Mouse (Mus musculus) kidney, postnatal 0 days (tissue): ENCODE results near the gene Cnot1. TPM values are rescaled to one million over a fixed set of nuclear protein-coding genes. Genes with fewer than 3 reads are reported as not detected.

Source experiments
- ATAC-seq: fragments of 200-750 bp; cut with Nextera tagmentation; replicated peaks from 2 replicates; pipeline ENCODE4 v1.8.0; 2017; ENCODE audit warnings: low read depth, moderate number of reproducible peaks, moderate TSS enrichment, moderate library complexity; ENCODE audit not compliant: low FRiP score
- DNase-seq: peaks from one replicate; pipeline ENCODE4 v3.0.0-alpha.2; 2016; ENCODE audit warnings: low spot score
- H3K27ac ChIP-seq: fragments of 300-500 bp; sonication (generic); 2 replicates; pipeline ENCODE4 v1.5.1; 2014; ENCODE audit warnings: mild to moderate bottlenecking
- H3K27me3 ChIP-seq: fragments of 300-500 bp; sonication (generic); 2 replicates; pipeline ENCODE4 v1.6.1; 2014; ENCODE audit warnings: low read length, mixed read lengths; ENCODE audit not compliant: insufficient read depth
- H3K36me3 ChIP-seq: fragments of 300-500 bp; sonication (generic); 2 replicates; pipeline ENCODE4 v1.6.1; 2014; ENCODE audit warnings: low read length, mixed read lengths; ENCODE audit not compliant: insufficient read depth
- H3K4me1 ChIP-seq: fragments of 300-500 bp; sonication (generic); replicated peaks from 2 replicates; pipeline ENCODE4 v1.6.1; 2014; ENCODE audit warnings: antibody characterized with exemption, low read length, mixed read lengths; ENCODE audit not compliant: insufficient read depth
- H3K4me2 ChIP-seq: fragments of 300-500 bp; sonication (generic); 2 replicates; pipeline ENCODE4 v1.6.1; 2014; ENCODE audit warnings: mild to moderate bottlenecking, low read length, moderate library complexity, mixed read lengths
- H3K4me3 ChIP-seq: fragments of 300-500 bp; sonication (generic); replicated peaks from 2 replicates; pipeline ENCODE4 v1.5.1; 2014; ENCODE audit warnings: low read depth, low read length
- H3K9ac ChIP-seq: fragments of 300-500 bp; sonication (generic); 2 replicates; pipeline ENCODE4 v1.6.1; 2014; ENCODE audit warnings: low read depth, low read length
- H3K9me3 ChIP-seq: fragments of 300-500 bp; sonication (generic); replicated peaks from 2 replicates; pipeline ENCODE4 v1.6.1; 2016; ENCODE audit warnings: low read length, inconsistent platforms, mixed read lengths
- CTCF ChIP-seq: IDR thresholded peaks from 2 replicates; pipeline ENCODE4 v1.5.1; 2016; ENCODE audit warnings: antibody characterized with exemption, low read depth, mild to moderate bottlenecking, moderate library complexity
- WGBS: fragments of 180-500 bp; shearing (Covaris S2); extraction: QIAGEN DNeasy Blood & Tissue Kit; methylation state at CpG from one replicate; pipeline ENCODE4 v1.1.7; 2014; 5-methylcytosine and 5-hydroxymethylcytosine counted together
- polyA plus RNA-seq: library from polyadenylated mRNA; unstranded; fragments of >200 nt; fragmentation: Nextera tagmentation; extraction: Ambion mirVana; gene quantifications from 2 replicates; pipeline ENCODE4 v1.2.1, GENCODE M21; 2015

Cnot1 gene
- polyA plus RNA-seq, 1 experiment from 2014 or later, result 28.7 TPM

- Histone ChIP-seq H3K27me3 (no peaks in the 10 kb centered on the region), H3K9me3 (no peaks in the 10 kb centered on the region), H3K4me1 (no peaks in the 10 kb centered on the region), H3K9ac (no peak overlapping the region), H3K4me2 (no peak overlapping the region), H3K36me3 (no peaks in the 10 kb centered on the region), H3K27ac (no peak overlapping the region), H3K4me3 (no peak overlapping the region)
- no peak for ATAC-seq
- no peak for DNase-seq
- TF ChIP-seq CTCF, result no peak
- WGBS, result 92% methylated on average over 6 of the region's 6 CpGs
Observed at GRCm38 (mm10) chr8:95821266-95821665, 14.0 kb upstream of the Cnot1 start.

GRCm38 (mm10) chr8:95818211-95818610, 10.9 kb upstream of the Cnot1 start:
- Histone ChIP-seq H3K4me2 (no peak overlapping the region), H3K4me1 (no peaks in the 10 kb centered on the region), H3K27ac (no peak overlapping the region), H3K36me3 (no peaks in the 10 kb centered on the region), H3K9ac (no peak overlapping the region), H3K9me3 (no peaks in the 10 kb centered on the region), H3K27me3 (no peaks in the 10 kb centered on the region), H3K4me3 (no peak overlapping the region)
- DNase-seq (no peak), ATAC-seq (no peak)
- WGBS, result 27% methylated on average over 1 of the region's 1 CpGs
- no peak for TF ChIP-seq CTCF

GRCm38 (mm10) chr8:95817597-95817996, 10.3 kb upstream of the Cnot1 start:
- no peak overlapping the region for H3K4me3 ChIP-seq
- DNase-seq (no peak), ATAC-seq (no peak)
- TF ChIP-seq CTCF, result no peak
- H3K36me3 ChIP-seq, result no peaks in the 10 kb centered on the region
- no peaks in the 10 kb centered on the region for H3K27me3 ChIP-seq
- H3K9me3 ChIP-seq, result no peaks in the 10 kb centered on the region
- WGBS, result 63% methylated on average over 3 of the region's 3 CpGs
- H3K9ac ChIP-seq, result no peak overlapping the region
- no peak overlapping the region for H3K4me2 ChIP-seq
- H3K4me1 ChIP-seq, result no peaks in the 10 kb centered on the region
- no peak overlapping the region for H3K27ac ChIP-seq

DNA sequence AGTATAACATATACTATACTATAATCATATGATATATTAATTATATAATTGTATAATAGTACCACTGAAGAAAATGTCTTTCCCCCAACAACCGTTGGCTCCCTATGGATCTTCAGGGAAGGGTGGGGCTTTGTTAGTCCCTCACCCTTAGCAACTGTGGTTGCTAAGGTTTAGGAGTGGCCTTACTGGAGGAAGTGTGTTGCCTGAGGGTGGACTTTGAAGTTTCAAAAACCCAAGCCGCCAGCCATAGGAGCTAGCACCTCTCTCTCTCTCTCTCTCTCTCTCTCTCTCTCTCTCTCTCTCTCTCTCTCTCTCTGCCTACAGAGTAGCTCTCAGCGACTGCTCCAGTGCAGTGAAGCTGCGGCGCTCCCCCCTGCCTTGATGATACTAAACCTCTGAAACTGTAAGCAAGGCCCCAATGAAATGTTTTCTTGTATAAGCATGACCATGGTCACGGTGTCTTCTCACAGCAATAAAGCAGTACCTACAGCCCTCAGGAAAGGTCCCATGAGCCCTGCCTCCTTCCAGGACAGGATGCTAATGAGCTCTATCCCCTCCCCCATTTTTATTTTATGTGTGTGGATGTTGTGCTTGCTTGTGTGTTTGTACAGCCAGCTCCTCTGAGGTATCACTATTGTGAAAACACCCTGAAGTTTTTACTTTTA, 8.9 kb upstream of the Cnot1 start:
- no peak overlapping the region for H3K4me3 ChIP-seq
- H3K27me3 ChIP-seq, result no peaks in the 10 kb centered on the region
- no peak for ATAC-seq
- no peaks in the 10 kb centered on the region for H3K9me3 ChIP-seq
- H3K27ac ChIP-seq, result no peak overlapping the region
- 25% methylated on average over 6 of the region's 6 CpGs for whole genome bisulfite sequencing
- H3K4me2 ChIP-seq, result no peak overlapping the region
- DNase-seq, result no peak
- no peak overlapping the region for H3K9ac ChIP-seq
- H3K36me3 ChIP-seq, result no peaks in the 10 kb centered on the region
- TF ChIP-seq CTCF, result no peak
- H3K4me1 ChIP-seq, result no peaks in the 10 kb centered on the region

DNA sequence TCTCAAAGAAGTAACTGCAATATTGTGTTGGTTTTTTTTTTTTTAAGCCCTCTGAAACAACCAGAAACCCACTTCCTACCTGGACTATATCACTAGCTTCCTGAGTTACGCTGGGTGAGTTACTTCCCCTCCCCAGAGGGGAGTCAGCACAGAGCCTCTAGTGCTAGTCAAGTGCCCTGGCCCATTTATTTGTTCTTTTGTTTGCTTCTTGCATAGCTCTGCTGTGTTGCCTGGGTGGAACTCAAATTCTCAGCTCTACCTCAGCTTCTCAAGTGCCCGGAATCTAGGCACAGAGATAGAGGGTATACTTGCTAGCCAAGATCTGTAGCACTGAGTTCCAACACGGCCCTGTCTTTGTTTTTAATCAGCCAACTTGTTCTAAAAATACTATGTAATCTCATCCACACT, 2.9 kb upstream of the Cnot1 start:
- no peak for TF ChIP-seq CTCF
- no peak for ATAC-seq
- WGBS, result 56% methylated on average over 3 of the region's 3 CpGs

GRCm38 (mm10) chr8:95809116-95809515, 1.9 kb upstream of the Cnot1 start:
- ATAC-seq (no peak), DNase-seq (no peak)
- TF ChIP-seq CTCF, result no peak
- Histone ChIP-seq H3K36me3 (no peaks in the 10 kb centered on the region), H3K9me3 (no peaks in the 10 kb centered on the region), H3K9ac (no peak overlapping the region), H3K4me2 (no peak overlapping the region), H3K4me3 (no peak overlapping the region), H3K27ac (no peak overlapping the region), H3K4me1 (peaks cover 14% of the 10 kb centered on the region), H3K27me3 (no peaks in the 10 kb centered on the region)
- WGBS, result 81% methylated on average over 5 of the region's 5 CpGs

More for the DNA sequence above, 2.9 kb upstream of the Cnot1 start:
- H3K27me3 ChIP-seq, result no peaks in the 10 kb centered on the region
- H3K4me3 ChIP-seq, result no peak overlapping the region
- peaks cover 9% of the 10 kb centered on the region for H3K4me1 ChIP-seq
- DNase-seq, result no peak
- H3K9ac ChIP-seq, result no peak overlapping the region
- no peak overlapping the region for H3K27ac ChIP-seq
- H3K36me3 ChIP-seq, result no peaks in the 10 kb centered on the region
- no peak overlapping the region for H3K4me2 ChIP-seq
- H3K9me3 ChIP-seq, result no peaks in the 10 kb centered on the region

DNA sequence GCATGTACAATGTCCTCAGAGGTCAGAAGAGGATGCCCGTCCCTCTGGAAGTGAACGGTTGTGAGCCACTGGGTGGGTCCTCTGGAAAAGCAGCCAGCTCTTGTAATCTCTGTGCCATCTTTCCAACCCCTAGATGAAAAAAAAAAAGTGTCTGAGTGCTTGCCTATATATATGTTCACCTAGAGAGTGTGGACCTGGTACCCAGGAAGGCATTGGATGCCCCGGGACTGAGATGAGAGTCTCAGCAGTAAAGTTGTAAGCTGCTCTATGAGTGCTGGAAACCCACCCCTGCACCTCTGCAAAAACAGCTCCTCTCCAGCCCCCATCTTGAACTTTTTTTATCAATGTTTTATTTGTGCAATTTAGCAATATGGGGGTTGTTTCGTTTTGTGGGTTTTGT, 1.4 kb upstream of the Cnot1 start:
- no peaks in the 10 kb centered on the region for H3K36me3 ChIP-seq
- ATAC-seq (no peak), DNase-seq (no peak)
- no peaks in the 10 kb centered on the region for H3K27me3 ChIP-seq
- peaks cover 14% of the 10 kb centered on the region for H3K4me1 ChIP-seq
- WGBS, result 85% methylated on average over 4 of the region's 4 CpGs
- H3K27ac ChIP-seq, result no peak overlapping the region
- H3K9me3 ChIP-seq, result no peaks in the 10 kb centered on the region
- H3K4me2 ChIP-seq, result no peak overlapping the region
- no peak overlapping the region for H3K9ac ChIP-seq
- no peak overlapping the region for H3K4me3 ChIP-seq
- TF ChIP-seq CTCF, result no peak
